Mouse (Mus musculus) heart, adult 2 months (tissue): ENCODE results near the gene Pklr.

Source experiments
- CTCF ChIP-seq: fragments of 200-600 bp; IDR thresholded peaks from 2 replicates; pipeline ENCODE4 v1.8.1; 2022; ENCODE audit warnings: antibody characterized with exemption, mild to moderate bottlenecking, moderate library complexity
- EP300 ChIP-seq: fragments of 200-500 bp; IDR thresholded peaks from 2 replicates; pipeline ENCODE4 v1.6.1; 2011; ENCODE audit warnings: low read depth, low read length, control low read depth; ENCODE audit not compliant: insufficient read depth
- POLR2A ChIP-seq: fragments of 200-500 bp; IDR thresholded peaks from 2 replicates; pipeline ENCODE4 v1.6.1; 2011; ENCODE audit warnings: mild to moderate bottlenecking, low read depth, low read length, control low read depth; ENCODE audit not compliant: insufficient read depth

DNA sequence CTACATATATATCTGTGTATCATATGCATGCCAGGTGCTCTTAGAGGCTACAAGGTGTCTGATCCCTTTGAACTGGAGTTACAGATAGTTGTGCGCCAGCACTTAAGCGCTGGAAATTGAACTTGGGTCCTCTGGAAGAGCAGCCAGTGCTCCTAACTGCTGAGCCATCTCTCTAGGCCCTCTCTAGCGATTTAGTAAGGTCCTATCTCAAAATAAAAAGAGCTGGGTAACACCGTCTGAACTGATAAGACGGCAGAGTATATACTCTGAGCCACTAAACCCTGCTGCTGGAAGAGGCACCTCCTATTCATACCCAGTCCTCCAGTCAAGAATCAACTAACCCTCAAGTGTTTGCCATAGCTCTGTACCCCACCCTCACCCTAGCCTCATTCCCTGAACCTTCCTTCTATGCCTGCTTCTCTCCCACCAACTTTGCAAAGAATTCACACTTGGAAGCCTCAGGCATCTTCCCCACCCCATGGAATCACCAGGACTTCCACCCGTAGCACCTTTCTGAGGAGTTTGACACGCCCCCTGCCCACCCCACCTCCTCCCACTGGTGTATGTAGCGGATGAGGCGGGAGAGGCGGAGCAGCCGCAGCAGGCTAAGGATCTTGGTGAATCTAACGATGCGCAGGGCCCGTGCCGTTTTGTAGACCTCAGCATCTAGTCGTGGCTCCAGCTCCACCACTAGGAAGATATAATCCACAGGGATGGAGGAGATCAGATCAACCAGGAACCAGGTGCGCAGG, 16.3 kb downstream of the Pklr start:
- TF ChIP-seq POLR2A (no peak), EP300 (no peak), CTCF (no peak)
